Mouse (Mus musculus) left cerebral cortex, postnatal 4 days (tissue): Measurements from ENCODE around the gene Rdh16f1. TPM values are rescaled to one million over a fixed set of nuclear protein-coding genes. Genes with fewer than 3 reads are reported as not detected.

Source experiments
- DNase-seq: peaks from one replicate; pipeline ENCODE4 v3.0.0-alpha.2; 2022
- intact Hi-C: fragments of 180-260 bp; cut with DNase I; formaldehyde crosslinking; loops from one replicate; pipeline ENCODE4 v1.15.1; 2025
- total RNA-seq, 2 experiments: library from RNA; stranded (reverse); gene quantifications; 2 replicates each; pipeline ENCODE4 v1.2.3; 2021

Rdh16f1 gene
- total RNA-seq = not detected

DNA sequence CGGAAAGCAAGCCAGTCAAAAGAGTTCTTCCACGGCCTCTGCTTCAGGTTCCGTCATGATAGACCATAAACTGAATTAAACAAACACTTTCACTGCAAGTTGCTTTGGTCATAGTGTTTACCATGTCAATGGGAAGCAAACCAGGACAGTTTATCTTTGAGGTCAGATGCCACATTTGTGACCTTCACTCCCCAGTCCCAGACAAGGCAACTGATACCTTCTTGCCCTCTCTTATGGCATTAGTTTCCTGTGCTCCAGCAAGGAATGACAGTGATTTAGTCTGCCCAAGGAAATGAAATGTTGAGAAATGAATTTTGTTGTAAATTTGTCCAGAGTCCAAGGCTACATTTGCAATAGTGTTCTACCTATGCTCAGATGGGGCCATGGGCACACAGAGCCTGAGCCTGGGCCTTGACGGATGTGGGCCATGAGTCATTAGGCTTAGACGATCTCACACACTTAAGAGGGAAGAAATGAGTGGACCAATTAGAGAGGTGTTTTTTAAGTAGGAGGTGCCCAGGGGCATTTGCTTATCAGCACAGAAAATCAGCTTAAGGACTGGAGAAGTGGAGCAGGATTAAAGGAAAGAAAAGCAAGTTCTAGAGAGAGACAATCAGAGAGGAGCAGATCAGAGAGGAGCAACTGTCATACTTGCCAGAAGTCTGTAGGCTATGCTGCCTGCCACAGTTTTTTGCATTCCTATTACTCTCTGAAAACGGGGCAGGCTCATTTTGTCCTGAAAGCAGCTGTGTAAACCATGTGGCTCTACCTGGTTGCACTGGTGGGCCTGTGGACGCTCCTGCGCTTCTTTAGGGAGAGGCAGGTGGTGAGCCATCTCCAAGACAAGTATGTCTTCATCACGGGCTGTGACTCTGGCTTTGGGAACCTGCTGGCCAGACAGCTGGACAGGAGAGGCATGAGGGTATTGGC is at the start of gene Rdh16f1, which contains the start of gene Rdh1:
Rdh16f1 (plus strand) TSS at position 607 of the 930 bp plus-strand sequence.
Rdh1 (plus strand) TSS at position 541 of the 930 bp plus-strand sequence.
- intact Hi-C loops = no loop called here
- DNase-seq = no peak

DNA sequence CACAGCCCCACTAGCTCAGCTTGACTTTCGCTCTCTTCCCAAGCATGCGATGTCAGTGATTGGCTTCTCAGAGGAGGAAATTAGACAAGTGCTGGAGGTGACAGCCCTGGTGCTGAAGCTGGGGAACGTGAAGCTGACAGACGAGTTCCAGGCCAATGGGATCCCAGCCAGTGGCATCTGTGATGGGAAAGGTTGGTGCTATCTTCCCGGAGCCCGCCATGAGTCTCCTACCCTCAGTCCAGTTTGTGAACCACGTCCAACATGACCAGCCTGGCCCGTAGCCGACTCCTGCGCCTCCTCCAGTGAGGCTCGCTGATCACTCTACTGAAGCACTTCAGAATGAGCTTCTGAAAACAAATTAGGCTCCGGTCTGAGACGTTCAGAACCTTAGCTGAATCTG is 49.3 kb upstream of the Rdh16f1 start:
- intact Hi-C loops = no loop called here
- DNase-seq = peak; percentile 53

DNA sequence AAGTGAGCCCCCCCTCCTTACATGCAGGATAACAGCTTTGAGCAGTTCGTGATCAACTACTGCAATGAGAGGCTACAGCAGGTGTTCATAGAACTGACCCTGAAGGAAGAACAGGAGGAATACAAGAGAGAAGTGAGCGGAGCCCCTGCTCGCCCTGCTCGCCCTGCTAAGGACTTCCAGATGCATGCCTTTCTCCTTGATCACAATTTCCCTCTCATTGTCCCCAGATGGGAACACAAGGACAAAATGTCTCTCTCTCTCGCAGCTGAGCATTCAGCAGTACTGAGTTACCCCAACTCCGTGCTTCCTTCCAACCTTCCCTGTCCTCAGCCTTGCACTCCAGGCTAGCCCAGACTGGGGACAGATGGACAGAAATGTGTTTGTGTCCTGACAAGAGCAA is 46.9 kb upstream of the Rdh16f1 start:
- intact Hi-C loops = no loop called here
- no peak for DNase-seq

DNA sequence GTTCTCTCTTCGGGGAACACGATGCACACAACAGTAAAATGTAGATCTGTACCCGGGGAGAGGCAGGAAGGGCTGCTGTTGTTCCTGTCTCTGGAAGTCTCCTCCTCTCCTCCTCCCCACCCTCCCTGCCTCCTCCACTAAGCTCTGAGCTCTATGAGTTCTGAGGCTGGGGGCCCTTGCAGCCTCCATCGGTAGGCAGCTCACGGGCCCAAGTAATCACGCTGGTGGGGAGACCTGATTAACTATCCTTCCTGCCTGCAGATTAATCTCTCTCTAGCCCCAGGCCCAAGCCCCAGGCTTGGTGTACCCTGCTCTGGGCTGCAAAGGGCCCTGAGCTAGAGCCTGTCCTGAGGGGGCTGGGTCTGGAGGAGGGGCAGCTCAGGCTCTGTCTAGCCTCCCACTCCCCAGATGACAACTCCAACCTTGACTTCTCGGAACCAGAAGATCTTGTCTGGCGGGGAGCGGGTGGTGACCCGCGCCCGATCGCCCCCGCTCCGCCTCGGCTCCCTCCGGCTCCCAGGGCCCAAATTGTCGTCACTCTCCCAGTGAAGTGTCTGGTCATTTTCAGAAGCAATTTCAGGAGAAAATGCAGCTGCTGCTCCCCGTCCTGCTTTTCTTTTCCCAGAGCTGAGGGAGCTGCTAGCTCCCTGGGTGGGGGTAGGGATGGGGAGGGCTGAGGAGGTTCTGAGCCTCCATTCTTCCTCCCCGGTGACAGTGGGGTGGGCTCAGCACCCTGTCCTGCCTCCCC is 37.7 kb upstream of the Rdh16f1 start:
- intact Hi-C loops = no loop called here
- DNase-seq = no peak

DNA sequence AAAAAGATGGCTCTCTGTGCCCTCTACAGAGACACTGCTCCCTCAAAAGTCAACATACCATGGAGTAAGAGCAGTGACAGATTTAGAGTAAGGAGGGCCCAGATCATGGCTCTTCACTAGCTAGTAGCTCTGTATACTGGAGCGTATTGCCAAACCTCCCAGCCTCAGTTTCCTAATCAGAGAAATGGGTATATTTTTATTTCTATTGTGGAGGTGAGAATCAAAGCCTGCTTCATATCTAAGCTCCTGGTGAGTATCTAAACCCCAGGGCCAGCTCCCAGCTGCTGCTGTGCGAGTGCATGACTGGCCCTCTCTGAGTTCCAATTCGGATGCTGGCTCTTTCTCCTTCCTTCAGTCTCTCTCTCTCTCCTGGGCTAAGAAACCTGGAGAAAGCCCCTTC is 35.4 kb upstream of the Rdh16f1 start, which contains the start of gene Tac2:
Tac2 (plus strand) TSS at position 301 of the 400 bp plus-strand sequence.
- no peak for DNase-seq
- intact Hi-C loops = no loop called here

DNA sequence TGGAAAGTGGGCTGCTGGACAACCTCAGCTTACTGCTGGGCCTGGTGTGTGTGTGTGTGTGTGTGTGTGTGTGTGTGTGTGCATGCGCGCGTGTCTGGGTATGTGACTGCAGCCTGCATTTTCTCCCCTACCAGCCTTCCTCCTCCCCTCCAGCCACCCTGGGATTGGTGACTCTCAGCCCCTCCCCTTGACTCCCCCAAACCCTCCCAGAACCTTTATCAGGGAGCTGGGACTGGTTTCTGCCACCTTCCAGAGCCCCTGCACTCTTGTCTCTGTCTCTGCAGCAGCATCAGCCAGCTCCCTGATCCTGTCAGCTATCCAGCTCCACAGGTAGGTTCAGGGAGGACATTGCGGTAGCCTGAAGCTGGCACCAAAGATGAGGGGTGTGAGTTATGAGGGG is 34.5 kb upstream of the Rdh16f1 start:
- DNase-seq = no peak
- intact Hi-C loops = no loop called here

DNA sequence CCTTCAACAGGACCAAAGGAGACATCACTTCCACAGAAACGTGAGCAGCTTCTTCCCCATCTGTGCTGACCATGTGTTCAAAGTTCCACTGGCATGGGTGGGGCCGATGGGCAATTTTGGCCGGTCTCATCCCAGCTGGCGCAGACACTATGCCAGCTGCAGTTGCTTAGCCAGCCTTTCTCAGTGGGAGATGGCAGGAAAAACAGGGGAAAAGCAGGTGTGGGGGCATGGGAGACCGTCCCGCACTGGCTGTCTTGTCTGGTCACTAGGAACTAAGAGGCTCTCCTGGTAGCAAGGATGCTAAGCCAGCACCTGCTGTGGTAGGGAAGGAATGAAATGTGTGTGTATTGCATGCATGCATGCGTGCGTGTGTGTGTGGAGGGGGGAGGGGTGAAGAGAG is 31.1 kb upstream of the Rdh16f1 start:
- intact Hi-C loops = no loop called here
- DNase-seq = peak; percentile 79

DNA sequence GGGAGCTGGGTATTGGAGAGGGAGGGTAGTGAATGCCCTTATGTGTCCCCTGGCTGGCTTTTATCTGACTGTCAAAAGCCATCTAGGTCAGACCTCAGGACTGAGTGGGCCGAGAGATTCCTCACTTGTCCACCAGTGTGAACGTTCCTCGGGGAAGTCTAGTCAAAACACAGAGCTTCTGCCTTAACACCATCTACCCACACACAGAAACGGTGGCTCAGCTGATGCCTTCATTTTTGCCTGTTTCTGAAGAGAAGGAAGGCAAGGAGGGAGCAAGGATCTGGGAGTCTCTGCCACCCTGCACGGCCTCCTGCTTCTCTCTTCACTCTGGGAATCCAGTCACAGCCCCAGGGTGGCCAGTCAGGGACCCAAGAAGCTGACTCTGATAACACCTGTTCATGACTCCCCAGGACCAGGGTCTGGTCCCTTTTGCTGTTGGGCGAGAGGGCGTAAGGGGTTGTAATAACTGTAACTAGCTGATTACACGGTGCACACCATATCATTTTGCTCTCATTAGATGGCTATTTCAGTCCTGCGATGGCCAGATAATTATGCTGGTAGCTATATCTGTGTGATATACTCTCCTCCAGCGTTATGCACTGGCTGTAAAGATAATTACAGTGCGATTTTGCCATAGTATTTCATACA is 29.2 kb upstream of the Rdh16f1 start:
- DNase-seq = no peak
- intact Hi-C loops = no loop called here

DNA sequence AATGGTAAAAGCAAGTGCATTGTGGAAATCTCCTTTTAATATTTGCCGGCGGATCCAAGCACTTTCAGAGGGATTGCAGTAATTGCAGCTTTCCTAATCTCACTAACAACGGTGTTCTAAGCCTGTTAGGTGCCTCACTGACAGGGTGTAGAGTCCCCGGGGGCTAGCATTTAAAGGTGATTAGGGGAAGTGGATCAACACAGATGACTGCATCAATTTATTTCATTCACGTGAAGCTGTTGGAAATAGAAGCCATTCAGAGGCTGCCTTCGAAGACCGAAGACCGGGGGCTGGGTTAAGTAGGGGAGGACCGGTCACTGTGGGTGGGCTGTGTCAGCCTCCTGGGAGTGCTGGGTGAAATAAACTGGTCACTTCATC is 28.7 kb upstream of the Rdh16f1 start:
- intact Hi-C loops = no loop called here
- no peak for DNase-seq

DNA sequence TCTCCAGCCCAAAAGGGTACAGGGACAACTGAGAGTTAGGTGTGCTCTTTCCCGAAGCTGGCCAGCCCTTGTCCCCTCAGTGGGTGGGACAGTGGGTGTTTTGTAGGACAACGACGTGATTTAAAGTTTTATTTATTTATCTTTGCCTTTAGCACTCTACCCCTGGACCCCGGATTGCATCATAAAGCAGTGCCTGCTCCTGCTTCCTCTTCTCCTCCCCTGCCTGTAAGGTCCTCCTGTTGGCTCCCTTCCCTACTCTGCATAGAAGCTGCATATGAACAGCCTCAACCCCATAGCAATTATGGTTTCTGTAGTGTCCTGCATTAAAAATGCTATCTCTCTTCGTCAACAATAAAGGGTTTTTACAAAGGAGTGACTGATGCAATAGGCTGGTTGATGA is 28.2 kb upstream of the Rdh16f1 start:
- intact Hi-C loops = no loop called here
- DNase-seq = no peak

DNA sequence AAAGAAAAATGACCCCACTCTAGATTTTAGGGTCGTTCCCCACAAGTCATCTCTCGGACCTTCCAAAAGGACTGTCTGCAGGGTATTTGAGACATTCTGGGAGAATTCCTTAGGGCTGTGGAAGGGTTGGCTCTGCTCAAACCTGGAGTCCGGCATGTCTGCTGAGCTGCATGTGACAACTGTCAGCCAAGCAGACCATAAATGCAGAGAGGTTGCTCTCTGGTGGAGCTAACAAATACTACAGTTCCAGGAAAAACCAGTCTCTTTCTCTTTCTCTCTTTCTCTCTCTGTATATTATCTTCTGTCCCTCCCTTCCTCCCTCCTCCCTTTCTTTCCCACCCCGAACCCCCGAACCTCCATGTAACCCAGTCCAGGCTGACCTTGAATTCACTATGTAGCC is 25.2 kb upstream of the Rdh16f1 start:
- peak; percentile 31 for DNase-seq

DNA sequence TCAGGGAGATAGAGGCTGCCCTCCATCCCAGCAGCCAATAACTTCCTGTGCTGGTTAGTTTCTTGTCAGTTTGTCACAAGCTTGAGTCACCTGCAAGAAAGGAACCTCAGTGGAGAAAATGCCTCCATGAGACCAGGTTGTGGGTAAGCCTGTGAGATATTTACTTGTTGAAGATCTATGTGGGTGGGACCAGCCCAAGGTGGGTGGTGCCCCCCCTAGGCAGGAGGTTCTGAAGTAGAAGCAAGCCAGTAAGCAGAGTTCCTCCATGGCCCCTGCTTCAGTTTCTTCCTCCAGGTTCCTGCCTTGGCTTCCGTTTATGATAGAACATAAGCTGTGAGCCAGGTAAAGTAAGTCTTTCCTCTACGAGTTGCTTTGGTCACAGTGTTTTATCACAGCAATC is 23.3 kb upstream of the Rdh16f1 start:
- DNase-seq = no peak
- intact Hi-C loops = loop anchor here (5.0 kb wide), 3 partner anchors 44 to 201 kb away; no protein-coding TSS in a partner anchor

More for the DNA sequence above, 25.2 kb upstream of the Rdh16f1 start:
- intact Hi-C loops = no loop called here

DNA sequence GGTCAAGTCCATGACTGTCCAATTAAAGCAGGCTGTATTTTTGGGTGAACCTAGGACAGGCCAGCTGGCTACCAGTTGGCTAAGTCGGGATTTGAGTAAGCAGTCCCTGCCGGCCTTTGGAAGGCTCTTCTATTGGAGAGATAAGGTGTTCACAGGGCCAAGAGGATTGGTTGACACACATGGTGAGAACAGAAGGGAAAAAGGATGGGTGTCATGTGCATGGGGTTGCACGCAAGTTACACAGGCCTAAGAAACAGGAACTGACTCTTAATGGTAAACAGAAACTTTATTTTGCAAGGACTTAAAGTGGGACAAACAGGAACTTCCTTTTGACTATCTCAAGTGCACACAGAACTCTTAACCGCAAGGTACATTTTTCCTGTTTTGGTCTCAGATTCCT is 22.7 kb upstream of the Rdh16f1 start:
- intact Hi-C loops = loop anchor here (5.0 kb wide), 3 partner anchors 45 to 200 kb away; no protein-coding TSS in a partner anchor
- no peak for DNase-seq

DNA sequence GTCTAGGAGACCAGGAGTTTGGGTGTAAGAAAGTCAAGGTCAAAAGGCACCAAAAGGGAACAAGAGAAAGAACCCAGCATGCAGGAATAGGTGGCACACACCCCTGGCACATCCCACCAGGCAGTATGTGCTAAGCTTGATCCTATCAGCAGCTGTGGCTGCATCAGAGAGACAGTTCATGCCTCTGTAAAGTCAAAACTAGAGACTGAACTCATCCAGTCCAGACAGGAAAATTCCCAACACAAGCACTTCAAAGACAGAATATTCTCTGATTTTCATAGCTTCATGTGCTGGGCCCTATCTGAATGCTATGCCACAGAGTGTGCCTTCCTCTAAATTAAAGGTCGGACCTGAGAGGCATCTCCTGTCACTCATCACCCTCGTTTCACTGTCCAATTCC is 22.0 kb upstream of the Rdh16f1 start:
- intact Hi-C loops = loop anchor here (5.0 kb wide), 3 partner anchors 45 to 200 kb away; no protein-coding TSS in a partner anchor
- DNase-seq = no peak

DNA sequence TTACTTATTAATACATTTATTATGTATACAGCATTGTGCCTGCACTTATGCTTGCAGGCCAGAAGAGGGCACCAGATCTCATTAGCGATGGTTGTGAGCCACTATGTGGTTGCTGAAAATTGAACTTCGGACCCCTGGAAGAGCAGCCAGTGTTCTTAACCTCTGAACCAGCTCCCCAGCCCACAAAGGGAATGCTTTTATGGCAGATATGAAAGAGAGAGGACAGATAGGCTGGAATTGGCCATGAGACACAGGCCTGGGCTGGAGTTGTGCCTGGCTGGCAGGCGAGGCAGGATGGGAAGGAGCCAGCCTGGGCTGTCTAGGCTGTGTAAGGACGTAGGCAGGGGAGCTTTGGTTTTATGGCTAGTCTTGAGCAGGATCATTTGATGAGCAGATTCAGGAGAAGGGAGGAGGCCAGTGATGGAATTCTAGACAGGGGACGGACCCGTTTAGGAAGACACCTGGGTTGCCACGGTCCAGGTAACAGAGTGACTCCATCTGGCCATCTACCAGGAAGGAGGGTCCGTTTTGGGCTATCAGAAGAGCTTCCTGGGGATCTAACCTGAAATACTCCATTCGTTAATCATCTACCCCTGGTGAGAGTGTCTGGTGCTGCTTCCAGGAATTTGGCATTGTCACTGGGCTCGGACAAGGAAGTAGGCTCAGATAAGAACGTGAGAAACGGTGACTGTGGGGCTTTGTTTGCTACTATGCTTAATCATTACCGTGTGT is 21.3 kb upstream of the Rdh16f1 start:
- DNase-seq = peak; percentile 25
- intact Hi-C loops = loop anchor here (5.0 kb wide), 3 partner anchors 46 to 199 kb away; no protein-coding TSS in a partner anchor

DNA sequence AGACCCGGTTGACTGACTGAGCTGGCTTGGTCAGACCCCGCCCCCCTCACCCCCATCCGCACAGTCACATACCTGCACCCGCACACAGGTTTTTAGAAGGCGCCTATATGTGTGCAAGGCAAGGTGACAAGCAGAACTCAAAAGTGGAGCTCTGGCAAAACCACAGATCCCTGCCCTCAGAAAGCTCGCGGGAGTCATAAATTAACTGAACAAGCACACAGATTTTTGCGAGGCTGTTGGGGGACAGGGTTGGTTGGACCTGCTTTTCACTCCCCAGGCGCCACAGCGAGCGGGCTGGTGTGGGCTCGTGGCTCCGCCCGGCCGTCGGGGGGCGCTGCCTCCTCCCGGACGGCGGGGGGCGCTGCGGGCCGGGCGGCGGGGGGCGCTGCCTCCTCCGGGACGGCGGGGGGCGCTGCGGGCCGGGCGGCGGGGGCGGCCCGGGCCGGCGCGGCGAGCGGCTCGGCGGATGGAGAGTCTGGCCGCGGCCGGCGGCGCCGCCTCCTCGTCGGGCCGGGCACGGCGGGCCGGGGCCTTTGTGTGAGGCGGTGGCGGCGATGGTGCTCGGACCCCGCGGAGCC is 20.4 kb upstream of the Rdh16f1 start, which contains the start of gene Zbtb39:
Zbtb39 (plus strand) TSS at position 456 of the 578 bp plus-strand sequence.
- intact Hi-C loops = loop anchor here (5.0 kb wide), 3 partner anchors 47 to 198 kb away; no protein-coding TSS in a partner anchor
- peak; percentile 76 for DNase-seq

DNA sequence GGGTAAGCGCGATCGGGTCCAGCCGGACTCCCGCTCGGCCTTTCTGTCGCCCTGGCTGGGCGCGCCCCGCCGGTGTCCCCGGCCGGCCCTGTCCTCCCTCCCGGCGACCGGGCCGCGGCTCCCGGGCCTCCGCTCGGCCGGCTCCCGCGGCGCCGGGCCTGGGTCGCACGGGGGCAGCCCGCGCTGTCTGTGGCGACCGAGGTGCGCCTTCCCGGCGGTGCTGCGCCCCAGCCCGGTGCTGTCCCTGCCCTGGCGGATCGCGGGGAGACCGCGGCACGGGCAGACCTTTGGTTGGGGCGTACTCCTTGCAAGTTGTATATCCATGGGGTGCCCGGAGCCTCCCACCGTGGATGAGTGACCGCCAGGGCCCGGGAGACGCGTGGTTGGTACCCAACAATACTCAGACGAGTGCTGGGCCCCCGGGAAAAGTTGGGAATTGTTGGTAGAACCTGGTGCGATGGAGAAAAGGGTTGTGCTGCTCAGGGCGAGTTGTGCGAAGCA is 19.9 kb upstream of the Rdh16f1 start:
- peak; percentile 44 for DNase-seq
- intact Hi-C loops = loop anchor here (5.0 kb wide), 3 partner anchors 47 to 198 kb away; no protein-coding TSS in a partner anchor

DNA sequence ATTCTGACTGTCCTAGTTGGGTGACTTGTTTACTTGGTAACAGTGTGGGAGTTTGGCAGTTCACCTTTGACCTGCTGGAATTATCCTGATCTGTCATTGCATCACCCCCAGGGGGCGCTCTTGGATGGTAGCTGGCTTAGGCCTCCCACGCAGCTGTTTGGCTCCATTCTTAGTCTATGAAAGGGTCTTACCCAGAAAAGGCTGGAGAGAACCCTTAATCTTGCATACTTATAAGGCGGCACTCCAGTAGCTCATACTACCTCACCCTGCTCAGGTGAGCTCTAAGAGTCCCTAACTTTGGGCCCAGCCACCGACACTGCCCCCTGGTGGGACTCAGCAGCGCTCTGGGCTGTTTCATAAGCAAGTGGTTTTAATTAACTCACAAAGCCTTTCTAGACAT is 14.9 kb upstream of the Rdh16f1 start:
- intact Hi-C loops = no loop called here

DNA sequence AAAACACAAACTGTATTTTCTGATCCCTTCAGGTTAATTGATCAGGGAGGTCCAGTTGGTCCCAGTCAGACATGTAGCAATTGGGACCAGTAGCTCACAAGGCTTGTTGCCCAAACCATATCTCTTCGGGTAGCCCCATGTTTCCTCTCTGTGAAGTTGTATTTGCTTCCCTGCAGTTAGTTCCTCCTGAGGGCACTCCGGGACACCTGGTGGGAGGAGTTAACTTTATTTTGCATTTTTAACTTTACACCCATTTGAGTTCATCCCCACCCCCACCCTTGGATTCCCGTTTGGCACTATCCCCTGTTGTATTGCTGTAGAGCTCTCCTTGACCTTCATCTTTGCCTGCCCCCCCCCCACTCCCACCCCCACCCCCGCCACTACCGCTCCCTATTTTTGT is 13.7 kb upstream of the Rdh16f1 start:
- intact Hi-C loops = no loop called here

More for the DNA sequence above, 14.9 kb upstream of the Rdh16f1 start:
- peak; percentile 50 for DNase-seq

More for the DNA sequence above, 13.7 kb upstream of the Rdh16f1 start:
- DNase-seq = no peak
